Mouse (Mus musculus) gastrocnemius, postnatal 14 days (tissue): ENCODE results near the gene Hnrnpul1. TPM values are rescaled to one million over a fixed set of nuclear protein-coding genes. Genes with fewer than 3 reads are reported as not detected.

ENCODE experiments used
- DNase-seq: peaks from one replicate; pipeline ENCODE4 v3.0.0; 2021; ENCODE audit warnings: mixed read lengths
- intact Hi-C: fragments of 180-260 bp; cut with DNase I; formaldehyde crosslinking; loops from one replicate; pipeline ENCODE4 v1.15.1; 2025; ENCODE audit warnings: low total_unique reads
- total RNA-seq, 2 experiments: library from RNA; stranded (reverse); gene quantifications; 2 replicates each; pipeline ENCODE4 v1.2.3; 2021

Gene Hnrnpul1
- total RNA-seq, 2 experiments from 2014 or later, result 67.9 to 69.5 TPM

- DNase-seq, result peak; percentile 6
- intact Hi-C loops, result no loop called here
Measured at GRCm38 (mm10) chr7:25704716-25705364, 49.7 kb downstream of the Hnrnpul1 start.

DNA sequence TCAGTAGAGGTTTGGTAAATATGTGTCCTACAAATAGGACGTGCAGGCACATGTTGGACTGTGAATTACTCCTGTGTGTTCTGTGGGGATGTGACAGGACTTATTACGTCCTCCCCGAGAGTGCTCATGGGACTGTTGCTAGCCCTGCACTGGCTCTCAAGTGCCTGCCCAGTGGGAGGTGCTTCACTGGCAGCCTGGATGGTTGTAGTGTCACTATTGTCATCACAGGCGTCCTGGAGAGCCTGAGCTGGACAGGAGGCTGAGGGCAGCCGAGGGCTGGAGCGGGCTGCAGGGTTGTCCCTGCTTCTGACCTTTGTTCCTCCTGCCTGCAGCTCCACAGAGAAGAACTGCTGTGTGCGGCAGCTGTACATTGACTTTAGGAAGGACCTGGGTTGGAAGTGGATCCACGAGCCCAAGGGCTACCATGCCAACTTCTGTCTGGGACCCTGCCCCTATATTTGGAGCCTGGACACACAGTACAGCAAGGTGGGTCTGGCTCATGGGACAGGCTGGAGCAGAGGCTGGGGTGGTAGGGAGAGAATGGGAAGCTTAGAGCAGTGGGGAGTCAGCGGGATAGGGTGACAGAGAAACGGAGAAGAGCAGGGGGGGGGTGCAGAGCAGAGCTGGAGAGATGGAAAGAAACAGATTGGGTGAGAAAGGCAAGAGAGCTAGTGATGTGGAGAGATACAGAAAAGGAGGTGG is 50.6 kb downstream of the Hnrnpul1 start:
- intact Hi-C loops, result no loop called here
- peak; percentile 7 for DNase-seq

GRCm38 (mm10) chr7:25702350-25702749 is 52.2 kb downstream of the Hnrnpul1 start:
- no peak for DNase-seq
- intact Hi-C loops, result no loop called here

GRCm38 (mm10) chr7:25700732-25701131 is 53.8 kb downstream of the Hnrnpul1 start:
- no peak for DNase-seq
- intact Hi-C loops, result no loop called here

- no peak for DNase-seq
- intact Hi-C loops, result no loop called here
Measured at GRCm38 (mm10) chr7:25699851-25700250, 54.7 kb downstream of the Hnrnpul1 start.

DNA sequence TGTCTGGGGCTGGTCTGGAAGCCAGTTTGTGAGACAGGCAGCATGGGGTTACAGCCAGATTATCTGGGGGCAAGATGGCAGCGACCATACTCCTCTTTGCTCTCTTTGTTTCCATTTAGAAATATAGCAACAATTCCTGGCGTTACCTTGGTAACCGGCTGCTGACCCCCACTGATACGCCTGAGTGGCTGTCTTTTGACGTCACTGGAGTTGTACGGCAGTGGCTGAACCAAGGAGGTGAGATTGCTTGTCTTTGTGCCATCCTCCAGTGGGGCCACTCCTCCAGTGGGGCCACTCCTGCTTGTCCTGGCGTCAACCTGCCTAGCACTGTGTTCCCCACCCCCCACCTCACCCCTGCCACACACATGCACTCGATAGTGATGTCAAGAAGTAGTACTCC is 60.5 kb downstream of the Hnrnpul1 start:
- DNase-seq, result no peak
- intact Hi-C loops, result no loop called here

- no peak for DNase-seq
- intact Hi-C loops, result no loop called here
Measured at GRCm38 (mm10) chr7:25690051-25690450, 64.5 kb downstream of the Hnrnpul1 start.

- no peak for DNase-seq
- intact Hi-C loops, result no loop called here
Measured at GRCm38 (mm10) chr7:25689603-25690021, 64.9 kb downstream of the Hnrnpul1 start.

GRCm38 (mm10) chr7:25688810-25689586 is 65.6 kb downstream of the Hnrnpul1 start:
- DNase-seq, result peak; percentile 80
- intact Hi-C loops, result no loop called here

DNA sequence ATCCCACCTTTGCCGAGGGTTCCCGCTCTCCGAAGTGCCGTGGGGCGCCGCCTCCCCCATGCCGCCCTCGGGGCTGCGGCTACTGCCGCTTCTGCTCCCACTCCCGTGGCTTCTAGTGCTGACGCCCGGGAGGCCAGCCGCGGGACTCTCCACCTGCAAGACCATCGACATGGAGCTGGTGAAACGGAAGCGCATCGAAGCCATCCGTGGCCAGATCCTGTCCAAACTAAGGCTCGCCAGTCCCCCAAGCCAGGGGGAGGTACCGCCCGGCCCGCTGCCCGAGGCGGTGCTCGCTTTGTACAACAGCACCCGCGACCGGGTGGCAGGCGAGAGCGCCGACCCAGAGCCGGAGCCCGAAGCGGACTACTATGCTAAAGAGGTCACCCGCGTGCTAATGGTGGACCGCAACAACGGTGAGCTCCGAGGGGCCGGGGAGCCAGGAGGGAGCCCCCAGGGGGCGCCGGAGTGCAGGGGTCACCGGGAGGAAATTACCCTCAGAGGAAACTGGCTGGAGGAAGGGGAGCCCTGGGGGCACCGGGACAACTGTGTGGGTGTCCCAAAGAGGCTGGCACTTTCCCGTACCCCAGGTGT is 66.7 kb downstream of the Hnrnpul1 start:
- DNase-seq, result peak; percentile 52
- intact Hi-C loops, result no loop called here

DNA sequence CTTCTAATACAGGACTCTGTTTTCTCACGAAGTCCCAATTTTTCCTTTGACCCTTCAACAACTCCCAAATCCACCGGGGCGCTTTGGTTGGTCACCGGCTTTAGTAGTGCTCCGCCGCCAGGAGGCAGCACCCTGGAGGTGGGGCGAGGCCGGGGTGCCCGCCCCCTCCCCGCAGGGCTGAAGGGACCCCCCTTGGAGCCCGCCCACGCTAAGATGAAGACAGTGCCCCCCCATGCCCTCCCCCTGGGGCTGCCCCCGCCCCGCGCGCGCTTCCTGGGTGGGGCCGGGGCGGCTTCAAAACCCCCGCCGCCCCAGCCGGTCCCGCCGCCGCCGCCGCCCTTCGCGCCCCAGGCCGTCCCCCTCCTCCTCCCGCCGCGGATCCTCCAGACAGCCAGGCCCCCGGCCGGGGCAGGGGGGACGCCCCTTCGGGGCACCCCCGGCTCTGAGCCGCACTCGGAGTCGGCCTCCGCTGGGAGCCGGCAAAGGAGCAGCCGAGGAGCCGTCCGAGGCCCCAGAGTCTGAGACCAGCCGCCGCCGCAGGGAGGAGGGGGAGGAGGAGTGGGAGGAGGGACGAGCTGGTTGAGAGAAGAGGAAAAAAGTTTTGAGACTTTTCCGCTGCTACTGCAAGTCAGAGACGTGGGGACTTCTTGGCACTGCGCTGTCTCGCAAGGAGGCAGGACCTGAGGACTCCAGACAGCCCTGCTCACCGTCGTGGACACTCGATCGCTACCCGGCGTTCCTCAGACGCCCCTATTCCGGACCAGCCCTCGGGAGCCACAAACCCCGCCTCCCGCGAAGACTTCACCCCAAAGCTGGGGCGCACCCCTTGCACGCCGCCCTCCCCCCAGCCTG is 67.7 kb downstream of the Hnrnpul1 start, which contains the start of gene Tgfb1:
Tgfb1 (plus strand) TSS at position 323 of the 852 bp plus-strand sequence.
- intact Hi-C loops, result no loop called here

GRCm38 (mm10) chr7:25685926-25686470 is 68.6 kb downstream of the Hnrnpul1 start:
- intact Hi-C loops, result no loop called here
- no peak for DNase-seq

More for the DNA sequence above, 67.7 kb downstream of the Hnrnpul1 start, which contains the start of gene Tgfb1:
- DNase-seq, result peak; percentile 83

- intact Hi-C loops, result no loop called here
- DNase-seq, result no peak
Measured at GRCm38 (mm10) chr7:25684659-25685058, 69.9 kb downstream of the Hnrnpul1 start.

DNA sequence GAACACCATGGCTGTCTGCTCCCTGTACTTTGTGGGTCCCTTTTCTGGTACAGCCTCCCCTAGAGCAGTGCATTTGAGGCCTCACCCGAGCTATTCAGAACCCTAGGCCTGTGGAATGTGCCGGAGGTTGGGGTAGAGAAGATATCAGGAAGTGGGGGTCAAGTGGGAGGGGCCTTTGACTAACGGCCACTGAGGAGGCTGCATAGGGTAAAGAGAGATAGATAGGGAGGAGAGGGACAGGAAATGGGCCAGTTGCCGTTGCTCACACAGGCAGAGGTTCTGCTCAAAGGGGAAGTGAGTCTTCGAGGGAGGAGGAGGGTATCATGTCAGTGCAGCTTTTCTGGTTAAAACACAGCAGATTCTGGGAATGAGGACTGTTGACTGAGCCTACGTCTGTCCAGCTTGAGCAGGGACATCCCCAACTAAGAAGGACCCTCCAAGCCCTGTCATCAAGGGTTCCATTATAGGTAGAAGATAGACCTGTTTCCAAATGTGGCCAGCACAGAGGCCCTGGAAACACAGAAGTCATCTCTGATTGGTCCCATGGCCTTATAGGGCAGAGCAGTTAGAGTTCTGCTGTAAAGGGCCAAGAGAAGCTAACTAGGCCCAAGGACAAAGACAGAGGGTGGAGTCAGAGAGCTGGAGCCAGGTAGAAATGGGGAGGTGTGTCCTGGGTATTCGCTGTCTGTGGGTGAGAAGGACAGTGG is 70.9 kb downstream of the Hnrnpul1 start:
- DNase-seq, result no peak
- intact Hi-C loops, result no loop called here

- intact Hi-C loops, result no loop called here
- DNase-seq, result no peak
Measured at GRCm38 (mm10) chr7:25681341-25682231, 73.0 kb downstream of the Hnrnpul1 start.

DNA sequence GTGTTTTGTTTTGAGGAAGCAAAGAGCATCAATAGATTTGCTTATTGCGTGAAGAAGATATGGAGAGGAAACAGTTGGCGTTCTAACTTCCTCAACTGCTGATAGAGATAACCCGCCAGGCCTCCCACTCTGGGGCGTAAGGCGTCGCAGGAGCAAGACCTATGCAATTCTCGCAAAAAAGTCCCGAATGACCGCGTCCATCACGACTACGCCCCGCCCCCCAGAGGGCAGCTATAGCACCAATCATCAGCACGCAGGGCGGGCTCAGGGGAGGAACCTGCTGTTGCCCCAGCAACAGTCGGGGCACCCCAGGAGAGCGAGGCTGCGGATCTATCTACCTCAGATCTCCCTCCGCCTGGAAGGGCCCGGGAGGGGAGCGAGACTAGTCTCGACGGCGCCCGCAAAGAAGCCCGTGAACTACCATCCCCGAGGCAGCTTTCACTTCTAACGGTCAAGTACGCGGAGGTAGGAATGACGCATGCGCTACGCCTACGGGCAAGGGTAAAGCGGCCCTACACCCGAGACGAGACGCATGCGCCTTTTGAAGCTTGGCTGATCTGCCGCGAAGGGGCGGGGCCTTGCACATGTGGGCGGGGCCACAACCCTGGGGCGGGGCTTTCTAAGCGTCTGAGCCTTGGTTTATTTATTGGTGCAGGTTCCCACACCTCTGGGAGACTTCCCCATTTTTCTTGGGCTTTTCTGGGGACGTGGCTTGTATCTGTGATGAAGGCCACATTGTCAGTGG is 73.9 kb downstream of the Hnrnpul1 start, which contains the start of gene B9d2:
B9d2 (plus strand) TSS at position 267 of the 745 bp plus-strand sequence.
- intact Hi-C loops, result no loop called here
- DNase-seq, result peak; percentile 94
